Mouse (Mus musculus) left cerebral cortex, postnatal 36 days (tissue): ENCODE data around the gene Kantr. TPM values are rescaled to one million over a fixed set of nuclear protein-coding genes. Genes with fewer than 3 reads are reported as not detected.
"Not testable (repeated sequence)": the region's sequence is repeated elsewhere in the genome, so short reads cannot be mapped to it uniquely, and the experiment has no call there.

Experiments
- DNase-seq, 2 experiments: peaks; one replicate each; pipeline ENCODE4 v3.0.0; 2021 to 2022; ENCODE audit warnings: low spot score in 2 of 2, mixed read lengths in 1 of 2
- intact Hi-C: fragments of 180-260 bp; cut with DNase I; formaldehyde crosslinking; loops from one replicate; pipeline ENCODE4 v1.15.1; 2025
- total RNA-seq, 2 experiments: library from RNA; stranded (reverse); gene quantifications; 2 replicates each; pipeline ENCODE4 v1.2.3; 2021

Gene Kantr
- total RNA-seq, 2 experiments from 2014 or later: 52.5 to 54.5 TPM

- intact Hi-C loops: no loop called here
- DNase-seq: no peak
These were observed 21.1 kb downstream of the Kantr start for GRCm38 (mm10) chrX:152306224-152306623.

- DNase-seq, intact Hi-C loops: not testable (repeated sequence)
These were observed 40.3 kb downstream of the Kantr start for GRCm38 (mm10) chrX:152287026-152287425.

GRCm38 (mm10) chrX:152284746-152285145, 42.5 kb downstream of the Kantr start:
- DNase-seq: no peak
- intact Hi-C loops: no loop called here

GRCm38 (mm10) chrX:152279384-152279783, 47.9 kb downstream of the Kantr start:
- DNase-seq: no peak
- intact Hi-C loops: no loop called here

GRCm38 (mm10) chrX:152271189-152271588, 56.1 kb downstream of the Kantr start:
- intact Hi-C loops: no loop called here
- no peak for DNase-seq

Other genes with a start within 250 kb of the Kantr start
- gene Iqsec2, start 183.2 kb downstream of the Kantr start, total RNA-seq: 100 to 1,000 TPM; 156 to 160 TPM
- 10 to 100 TPM; 52.7 to 55.8 TPM for gene Kdm5c, start 94.5 kb downstream of the Kantr start, total RNA-seq
- 10 to 100 TPM; 82.4 to 99.8 TPM for gene Tspyl2, start 14.9 kb upstream of the Kantr start, total RNA-seq
- gene Gpr173, start 41.2 kb upstream of the Kantr start, total RNA-seq: 10 to 100 TPM; 15.8 to 17.5 TPM
- not detected for gene Cldn34a, start 235.8 kb upstream of the Kantr start, total RNA-seq